Mouse (Mus musculus) MEL (cell line): ENCODE measurements around the gene Dnaja3. TPM values are rescaled to one million over a fixed set of nuclear protein-coding genes. Genes with fewer than 3 reads are reported as not detected.

ENCODE experiments used
- DNase-seq: peaks from one replicate; pipeline ENCODE4 v3.0.0; 2011; ENCODE audit warnings: low read depth, low spot score
- H3K27ac ChIP-seq: 2 replicates; pipeline ENCODE4 v1.5.1; 2012; ENCODE audit warnings: low read depth, mild to moderate bottlenecking, control low read depth, low read length, moderate library complexity; ENCODE audit not compliant: control insufficient read depth
- H3K27me3 ChIP-seq, 2 experiments: fragments of 150-350 bp in 1 of 2; sonication (generic) in 1 of 2; 2 replicates each; pipeline ENCODE4 v1.6.1; 2012; ENCODE audit warnings: low read length in 2 of 2, mild to moderate bottlenecking in 2 of 2, improper control_type of control experiment in 1 of 2, moderate library complexity in 1 of 2; ENCODE audit not compliant: insufficient read depth in 2 of 2, control insufficient read depth in 1 of 2
- H3K36me3 ChIP-seq, 2 experiments: 2 replicates each; pipeline ENCODE4 v1.6.1; 2012 to 2014; ENCODE audit warnings: low read length in 2 of 2, improper control_type of control experiment in 1 of 2, inconsistent platforms in 1 of 2, mild to moderate bottlenecking in 1 of 2; ENCODE audit not compliant: insufficient read depth in 2 of 2, control insufficient read depth in 1 of 2
- H3K4me1 ChIP-seq, 2 experiments: fragments of 150-350 bp in 1 of 2; sonication (generic) in 1 of 2; 2 replicates each; pipeline ENCODE4 v1.6.1; 2012; ENCODE audit warnings: low read length in 2 of 2, improper control_type of control experiment in 1 of 2, mild to moderate bottlenecking in 1 of 2; ENCODE audit not compliant: insufficient read depth in 2 of 2, control insufficient read depth in 1 of 2
- H3K4me3 ChIP-seq, 2 experiments: fragments of 150-350 bp in 1 of 2; sonication (generic) in 1 of 2; 2 replicates each; pipeline ENCODE4 v1.5.1; 2012; ENCODE audit warnings: low read depth in 2 of 2, low read length in 2 of 2, mild to moderate bottlenecking in 2 of 2, moderate library complexity in 2 of 2, control low read depth in 1 of 2, improper control_type of control experiment in 1 of 2; ENCODE audit not compliant: control insufficient read depth in 1 of 2, insufficient read depth in 1 of 2
- H3K79me2 ChIP-seq: 2 replicates; pipeline ENCODE4 v1.6.1; 2012; ENCODE audit warnings: mild to moderate bottlenecking, low read length, moderate library complexity; ENCODE audit not compliant: control insufficient read depth, poor library complexity, insufficient read depth
- H3K9ac ChIP-seq: 2 replicates; pipeline ENCODE4 v1.6.1; 2012; ENCODE audit warnings: low read depth, mild to moderate bottlenecking, control low read depth, low read length, moderate library complexity; ENCODE audit not compliant: control insufficient read depth, poor library complexity, severe bottlenecking
- H3K9me3 ChIP-seq: fragments of 150-350 bp; sonication (generic); replicated peaks from 2 replicates; pipeline ENCODE4 v1.6.1; 2012; ENCODE audit warnings: mild to moderate bottlenecking, low read length, improper control_type of control experiment, moderate library complexity; ENCODE audit not compliant: insufficient read depth
- CHD1 ChIP-seq: IDR thresholded peaks from 2 replicates; pipeline ENCODE4 v1.6.1; 2012; ENCODE audit warnings: low read depth, mild to moderate bottlenecking, inconsistent platforms, low read length, improper control_type of control experiment
- CHD2 ChIP-seq: IDR thresholded peaks from 2 replicates; pipeline ENCODE4 v1.6.1; 2011; ENCODE audit warnings: low read length, improper control_type of control experiment
- CTCF ChIP-seq, 3 experiments: IDR thresholded peaks in 2 of 3; conservative IDR thresholded peaks in 1 of 3; 2 replicates each; pipeline ENCODE4 v1.5.1; 2011 to 2012; ENCODE audit warnings: low read length in 3 of 3, low read depth in 2 of 3, mild to moderate bottlenecking in 2 of 3, improper control_type of control experiment in 1 of 3, inconsistent platforms in 1 of 3, mixed read lengths in 1 of 3, moderate library complexity in 1 of 3; ENCODE audit not compliant: control insufficient read depth in 1 of 3, insufficient read depth in 1 of 3, poor library complexity in 1 of 3, severe bottlenecking in 1 of 3
- ELF1 ChIP-seq: IDR thresholded peaks from 2 replicates; pipeline ENCODE4 v1.6.1; 2014; ENCODE audit warnings: low read depth, mild to moderate bottlenecking, inconsistent platforms, low read length, improper control_type of control experiment, moderate library complexity
- ETS1 ChIP-seq: IDR thresholded peaks from 2 replicates; pipeline ENCODE4 v1.6.1; 2012; ENCODE audit warnings: low read depth, mild to moderate bottlenecking, inconsistent platforms, low read length, improper control_type of control experiment, moderate library complexity
- KAT2A ChIP-seq: conservative IDR thresholded peaks from 2 replicates; pipeline ENCODE4 v1.6.1; 2012; ENCODE audit warnings: low read depth, low read length, improper control_type of control experiment, inconsistent platforms
- MAX ChIP-seq: IDR thresholded peaks from 2 replicates; pipeline ENCODE4 v1.6.1; 2011; ENCODE audit warnings: low read length, improper control_type of control experiment
- MAZ ChIP-seq: IDR thresholded peaks from 2 replicates; pipeline ENCODE4 v1.6.1; 2012; ENCODE audit warnings: low read depth, mild to moderate bottlenecking, inconsistent platforms, low read length, improper control_type of control experiment
- MEF2A ChIP-seq: IDR thresholded peaks from 2 replicates; pipeline ENCODE4 v1.6.1; 2014; ENCODE audit warnings: low read depth, mild to moderate bottlenecking, inconsistent platforms, low read length, improper control_type of control experiment; ENCODE audit not compliant: poor library complexity, insufficient replicate concordance, severe bottlenecking; ENCODE audit errors: extremely low read depth
- MXI1 ChIP-seq: IDR thresholded peaks from 2 replicates; pipeline ENCODE4 v1.6.1; 2011; ENCODE audit warnings: mild to moderate bottlenecking, low read depth, low read length, improper control_type of control experiment
- MYB ChIP-seq: IDR thresholded peaks from 2 replicates; pipeline ENCODE4 v1.6.1; 2011; ENCODE audit warnings: mild to moderate bottlenecking, low read depth, low read length, improper control_type of control experiment
- NRF1 ChIP-seq: IDR thresholded peaks from 2 replicates; pipeline ENCODE4 v1.6.1; 2014; ENCODE audit warnings: low read depth, mild to moderate bottlenecking, inconsistent platforms, low read length, improper control_type of control experiment, moderate library complexity; ENCODE audit not compliant: poor library complexity, insufficient read depth, severe bottlenecking
- POLR2A ChIP-seq, 2 experiments: IDR thresholded peaks; 2 replicates each; pipeline ENCODE4 v1.6.1; 2011 to 2012; ENCODE audit warnings: low read length in 2 of 2, mild to moderate bottlenecking in 2 of 2, control low read depth in 1 of 2, improper control_type of control experiment in 1 of 2, low read depth in 1 of 2, moderate library complexity in 1 of 2; ENCODE audit not compliant: control insufficient read depth in 1 of 2, insufficient read depth in 1 of 2, poor library complexity in 1 of 2
- POLR2AphosphoS2 ChIP-seq: IDR thresholded peaks from 2 replicates; pipeline ENCODE4 v1.6.1; 2011; ENCODE audit warnings: low read length, improper control_type of control experiment
- RAD21 ChIP-seq: IDR thresholded peaks from 2 replicates; pipeline ENCODE4 v1.6.1; 2011; ENCODE audit warnings: mild to moderate bottlenecking, low read depth, low read length, improper control_type of control experiment
- RCOR1 ChIP-seq: IDR thresholded peaks from 2 replicates; pipeline ENCODE4 v1.6.1; 2012; ENCODE audit warnings: low read depth, mild to moderate bottlenecking, inconsistent platforms, low read length, improper control_type of control experiment
- SIN3A ChIP-seq: IDR thresholded peaks from 2 replicates; pipeline ENCODE4 v1.6.1; 2012; ENCODE audit warnings: low read length, improper control_type of control experiment, inconsistent platforms
- TAL1 ChIP-seq: IDR thresholded peaks from 2 replicates; pipeline ENCODE4 v1.6.1; 2012; ENCODE audit warnings: mild to moderate bottlenecking, inconsistent platforms, low read length, moderate library complexity, mixed read lengths
- TCF12 ChIP-seq: IDR thresholded peaks from 2 replicates; pipeline ENCODE4 v1.6.1; 2014; ENCODE audit warnings: low read depth, mild to moderate bottlenecking, inconsistent platforms, low read length, improper control_type of control experiment, moderate library complexity
- UBTF ChIP-seq: IDR thresholded peaks from 2 replicates; pipeline ENCODE4 v1.6.1; 2012; ENCODE audit warnings: low read depth, mild to moderate bottlenecking, inconsistent platforms, low read length, improper control_type of control experiment, moderate library complexity, borderline replicate concordance; ENCODE audit not compliant: insufficient read depth
- ZKSCAN1 ChIP-seq: IDR thresholded peaks from 2 replicates; pipeline ENCODE4 v1.6.1; 2012; ENCODE audit warnings: low read depth, mild to moderate bottlenecking, inconsistent platforms, low read length, improper control_type of control experiment, moderate library complexity
- ZMIZ1 ChIP-seq: IDR thresholded peaks from 2 replicates; pipeline ENCODE4 v1.6.1; 2012; ENCODE audit warnings: low read depth, mild to moderate bottlenecking, inconsistent platforms, low read length, improper control_type of control experiment, moderate library complexity
- ZNF384 ChIP-seq: IDR thresholded peaks from 2 replicates; pipeline ENCODE4 v1.6.1; 2012; ENCODE audit warnings: low read depth, mild to moderate bottlenecking, inconsistent platforms, low read length, improper control_type of control experiment
- polyA plus RNA-seq, 2 experiments: library from polyadenylated mRNA; stranded (reverse) in 1 of 2; unstranded in 1 of 2; fragments of >175 nt in 1 of 2; fragments of >200 nt in 1 of 2; gene quantifications; 2 replicates each; pipeline versions ENCODE4 v1.2.1 to v1.2.4; 2012; ENCODE audit warnings: low replicate concordance in 2 of 2, low read depth in 1 of 2; ENCODE audit not compliant: insufficient read length in 2 of 2, insufficient read depth in 1 of 2, missing spikeins in 1 of 2
- total RNA-seq: library from RNA; depleted of rRNA; stranded (reverse); fragments of 300-350 nt; gene quantifications from 2 replicates; pipeline ENCODE4 v1.2.3, GENCODE M21; 2012

Gene Dnaja3
- total and polyA plus RNA-seq, 3 experiments, result 91.8 to 94.3 TPM; not detected in 1

DNA sequence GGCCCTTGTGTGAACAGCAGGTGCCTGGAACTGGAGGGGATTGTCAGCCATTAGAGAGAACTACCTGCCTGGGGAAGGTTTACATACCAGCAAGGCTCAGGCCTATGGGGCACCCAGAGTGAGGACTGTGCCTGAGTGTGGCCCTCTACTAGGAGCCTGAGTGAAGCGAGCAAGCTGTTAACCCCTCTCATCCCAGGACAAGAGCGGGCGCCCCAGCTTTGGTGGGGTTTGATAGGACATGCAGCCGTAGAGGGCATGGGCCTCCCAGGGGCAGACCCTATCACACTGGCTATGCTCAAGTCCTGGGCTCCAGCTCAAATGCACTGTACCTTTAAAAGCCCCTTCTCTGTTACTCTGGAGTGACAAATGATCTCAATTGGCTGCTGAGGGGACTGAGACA lies 7.0 kb downstream of the Dnaja3 start:
- TF ChIP-seq ELF1 (no peak), MXI1 (no peak), ZKSCAN1 (no peak), POLR2A (IDR thresholded peaks at IDR 0.05; ENCODE audit: control insufficient read depth in 1 of 2, insufficient read depth in 1 of 2, low read depth in 1 of 2, low read length in 2 of 2, poor library complexity in 1 of 2) (no peak), POLR2AphosphoS2 (no peak), ETS1 (no peak), RAD21 (no peak), CTCF (IDR thresholded peaks at IDR 0.05 in 2 of 3, conservative IDR thresholded peaks at IDR 0.05 in 1 of 3; ENCODE audit: control insufficient read depth in 1 of 3, insufficient read depth in 1 of 3, low read depth in 2 of 3, low read length in 3 of 3, poor library complexity in 1 of 3, severe bottlenecking in 1 of 3) (no peak), RCOR1 (no peak), CHD2 (no peak), UBTF (no peak), MAZ (no peak), MEF2A (no peak), ZNF384 (no peak), SIN3A (no peak)
- Histone ChIP-seq H3K9me3 (no peaks in the 10 kb centered on the region), H3K27me3 (no peaks in the 10 kb centered on the region), H3K27ac (no peak overlapping the region), H3K9ac (no peak overlapping the region), H3K79me2 (no peaks in the 10 kb centered on the region), H3K4me1 (no peaks in the 10 kb centered on the region), H3K4me3 (no peak overlapping the region), H3K36me3 (no peaks in the 10 kb centered on the region)
- DNase-seq, result no peak

GRCm38 (mm10) chr16:4647651-4648141 lies 7.9 kb downstream of the Dnaja3 start:
- Histone ChIP-seq H3K36me3 (no peaks in the 10 kb centered on the region), H3K27ac (no peak overlapping the region), H3K27me3 (no peaks in the 10 kb centered on the region), H3K4me3 (no peak overlapping the region), H3K9me3 (no peaks in the 10 kb centered on the region), H3K79me2 (no peaks in the 10 kb centered on the region), H3K9ac (no peak overlapping the region), H3K4me1 (no peaks in the 10 kb centered on the region)
- TF ChIP-seq ZMIZ1, result no peak
- TF ChIP-seq ETS1, result no peak
- no peak for TF ChIP-seq MAX
- TF ChIP-seq KAT2A, result no peak
- no peak for TF ChIP-seq NRF1
- TF ChIP-seq TCF12, result no peak
- TF ChIP-seq CHD2, result no peak
- no peak for TF ChIP-seq CHD1
- TF ChIP-seq TAL1, result no peak
- TF ChIP-seq ZNF384, result no peak
- no peak for TF ChIP-seq MYB
- no peak for TF ChIP-seq UBTF
- DNase-seq, result no peak
